8 mouse cellular contexts compared by ENCODE assay signal in the genomic region with DNA sequence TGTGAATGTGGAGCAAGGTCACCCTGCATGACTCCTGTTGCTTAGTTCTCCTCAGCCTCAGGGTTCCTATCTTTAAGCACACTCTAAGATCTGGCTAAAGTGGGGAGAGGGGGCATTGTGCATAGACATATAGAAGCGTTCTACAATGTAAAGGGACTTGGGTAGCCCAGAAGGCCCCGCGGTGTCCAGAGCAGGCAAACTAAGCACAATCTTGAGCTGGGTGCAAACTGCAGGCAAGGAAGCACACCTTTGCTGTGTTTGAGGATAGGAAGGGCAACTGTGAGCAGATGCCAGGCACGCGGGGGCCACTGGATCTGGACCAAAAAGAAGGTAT. TPM values are rescaled to one million over a fixed set of nuclear protein-coding genes. Genes with fewer than 3 reads are reported as not detected.
A peak's percentile ranks its signal among the peaks of the same experiment; 100 is the strongest.
DNase-seq lines count a peak whose midpoint lies in the region; ATAC-seq and TF ChIP-seq lines count a peak whose summit lies in the region.

No protein-coding gene starts in this region.

- no peaks in the 10 kb centered on the region for H3K9me3 ChIP-seq in heart, embryonic 16.5 days (replicated peaks; ENCODE audit: control insufficient read depth, low read length)
- no peaks in the 10 kb centered on the region for H3K9me3 ChIP-seq in forebrain, postnatal 0 days (ENCODE audit: low read length)
- no peaks in the 10 kb centered on the region for H3K9me3 ChIP-seq in midbrain, embryonic 10.5 days (replicated peaks)

- peak overlapping the region; percentile 69 for H3K4me3 ChIP-seq in heart, embryonic 16.5 days (ENCODE audit: low read length)
- peak overlapping the region; percentile 64 for H3K4me3 ChIP-seq in brown adipose tissue, adult 24 weeks (ENCODE audit: insufficient read depth, low read depth, low read length)
- H3K4me3 ChIP-seq in forebrain, postnatal 0 days (ENCODE audit: low read depth, low read length): peak overlapping the region; percentile 75
- H3K4me3 ChIP-seq in midbrain, embryonic 10.5 days: peak overlapping the region; percentile 82

- H3K9ac ChIP-seq in heart, embryonic 16.5 days (ENCODE audit: low read length): peak overlapping the region; percentile 86
- peak overlapping the region; percentile 85 for H3K9ac ChIP-seq in forebrain, postnatal 0 days

- no peak for TF ChIP-seq CTCF in forebrain, postnatal 0 days (IDR thresholded peaks at IDR 0.05; ENCODE audit: low read depth)

- peaks cover 2% of the 10 kb centered on the region for H3K4me1 ChIP-seq in heart, embryonic 16.5 days (ENCODE audit: control insufficient read depth, insufficient read depth, low read length)
- H3K4me1 ChIP-seq in brown adipose tissue, adult 24 weeks (ENCODE audit: control insufficient read depth, insufficient read depth, insufficient read length, low read length): no peaks in the 10 kb centered on the region
- peaks cover 8% of the 10 kb centered on the region for H3K4me1 ChIP-seq in forebrain, postnatal 0 days (ENCODE audit: insufficient read depth)
- H3K4me1 ChIP-seq in midbrain, embryonic 10.5 days: peaks cover 24% of the 10 kb centered on the region

- ATAC-seq in heart, embryonic 16.5 days (replicated peaks; ENCODE audit: extremely low read depth, insufficient read depth, low FRiP score): no peak
- ATAC-seq in forebrain, postnatal 0 days: peak; percentile 1; the same call in 1 of the 2 replicates

- no peak for DNase-seq in heart, postnatal 25 days (ENCODE audit: low spot score)
- DNase-seq in forebrain, postnatal 0 days: peak; percentile 31
- DNase-seq in midbrain, embryonic 10.5 days (ENCODE audit: low spot score): no peak
- no peak for DNase-seq in embryo, embryonic 11 days
- DNase-seq in cerebellum, postnatal 36 days: no peak
- no peak for DNase-seq in adrenal gland, postnatal 36 days

- H3K4me2 ChIP-seq in heart, embryonic 16.5 days (ENCODE audit: low read depth, low read length): peak overlapping the region; percentile 97
- peak overlapping the region; percentile 90 for H3K4me2 ChIP-seq in forebrain, postnatal 0 days (ENCODE audit: low read depth)

- WGBS in heart, embryonic 16.5 days: 9% methylated on average over 5 of the region's 5 CpGs
- 5% methylated on average over 5 of the region's 5 CpGs for WGBS in forebrain, postnatal 0 days
- 5% methylated on average over 5 of the region's 5 CpGs for WGBS in midbrain, embryonic 10.5 days

- H3K36me3 ChIP-seq in heart, embryonic 16.5 days (ENCODE audit: control insufficient read depth, insufficient read depth): no peaks in the 10 kb centered on the region
- H3K36me3 ChIP-seq in forebrain, postnatal 0 days (ENCODE audit: insufficient read depth): peaks cover 6% of the 10 kb centered on the region; the same call in 1 of the 2 replicates
- H3K36me3 ChIP-seq in midbrain, embryonic 10.5 days: peaks cover 17% of the 10 kb centered on the region

- peak overlapping the region; percentile 24 for H3K27ac ChIP-seq in heart, embryonic 16.5 days (ENCODE audit: low read length)
- H3K27ac ChIP-seq in brown adipose tissue, adult 24 weeks (replicated peaks; ENCODE audit: low read depth, low read length): no peak overlapping the region
- H3K27ac ChIP-seq in forebrain, postnatal 0 days (ENCODE audit: low read depth, low read length): peak overlapping the region; percentile 86
- H3K27ac ChIP-seq in midbrain, embryonic 10.5 days (replicated peaks): peak overlapping the region; percentile 89

- H3K27me3 ChIP-seq in heart, embryonic 16.5 days (ENCODE audit: control insufficient read depth, insufficient read depth, low read length): no peaks in the 10 kb centered on the region; the same call in 1 of the 2 replicates
- H3K27me3 ChIP-seq in forebrain, postnatal 0 days (ENCODE audit: insufficient read depth, low read length): no peaks in the 10 kb centered on the region
- H3K27me3 ChIP-seq in midbrain, embryonic 10.5 days (ENCODE audit: low read depth, poor library complexity, severe bottlenecking): peaks cover 32% of the 10 kb centered on the region

- intact Hi-C loops in heart, postnatal 25 days (cut with DNase I): no loop called here

RNA-seq across cellular contexts. Expression of a gene that starts 0.5 kb away (rescaled TPM):
- polyA plus RNA-seq in heart, embryonic 16.5 days (2015; fragmentation: Nextera tagmentation; extraction: Ambion mirVana): 2.8 and 3.6 TPM in 2 replicates
- 1 to 10 TPM; 4.2 to 4.6 TPM for total RNA-seq in heart, postnatal 25 days (2021)
- polyA plus RNA-seq in brown adipose tissue, adult 24 weeks (2012; ENCODE audit: insufficient read depth, insufficient read length, missing spikeins): not detected in 2 replicates
- 35.6 and 60.8 TPM in 2 replicates for total RNA-seq in forebrain, postnatal 0 days (2014; rRNA removed)
- 5.0 and 11.7 TPM in 2 replicates for polyA plus RNA-seq in forebrain, postnatal 0 days (2015; fragmentation: Nextera tagmentation; extraction: Ambion mirVana)
- 4.9 and 5.5 TPM in 2 replicates for polyA plus RNA-seq in midbrain, embryonic 10.5 days (2016; fragmentation: Nextera tagmentation; extraction: Ambion mirVana)
- 1 to 10 TPM; 5.1 to 5.6 TPM for total RNA-seq in adrenal gland, postnatal 36 days (2021)

RNA-seq across cellular contexts. Expression of a gene that starts 20.0 kb away (rescaled TPM):
- polyA plus RNA-seq in heart, embryonic 16.5 days (2015; fragmentation: Nextera tagmentation; extraction: Ambion mirVana): 0.71 and 0.81 TPM in 2 replicates
- not detected for total RNA-seq in heart, postnatal 25 days (2021)
- 1.9 TPM in 1 of 2 replicates, not detected in the other for polyA plus RNA-seq in brown adipose tissue, adult 24 weeks (2012; ENCODE audit: insufficient read depth, insufficient read length, missing spikeins)
- total RNA-seq in forebrain, postnatal 0 days (2014; rRNA removed): 5.2 and 5.4 TPM in 2 replicates
- polyA plus RNA-seq in forebrain, postnatal 0 days (2015; fragmentation: Nextera tagmentation; extraction: Ambion mirVana): 5.2 and 8.5 TPM in 2 replicates
- 0.94 and 1.1 TPM in 2 replicates for polyA plus RNA-seq in midbrain, embryonic 10.5 days (2016; fragmentation: Nextera tagmentation; extraction: Ambion mirVana)
- total RNA-seq in adrenal gland, postnatal 36 days (2021): not detected

RNA-seq across cellular contexts. Expression of a gene that starts 21.7 kb away (rescaled TPM):
- 52.0 and 52.7 TPM in 2 replicates for polyA plus RNA-seq in heart, embryonic 16.5 days (2015; fragmentation: Nextera tagmentation; extraction: Ambion mirVana)
- total RNA-seq in heart, postnatal 25 days (2021): 10 to 100 TPM; 43.0 to 43.9 TPM
- 71.5 and 85.2 TPM in 2 replicates for polyA plus RNA-seq in brown adipose tissue, adult 24 weeks (2012; ENCODE audit: insufficient read depth, insufficient read length, missing spikeins)
- 25.4 and 33.4 TPM in 2 replicates for total RNA-seq in forebrain, postnatal 0 days (2014; rRNA removed)
- polyA plus RNA-seq in forebrain, postnatal 0 days (2015; fragmentation: Nextera tagmentation; extraction: Ambion mirVana): 39.8 and 42.6 TPM in 2 replicates
- 61.4 and 67.8 TPM in 2 replicates for polyA plus RNA-seq in midbrain, embryonic 10.5 days (2016; fragmentation: Nextera tagmentation; extraction: Ambion mirVana)
- total RNA-seq in adrenal gland, postnatal 36 days (2021): 10 to 100 TPM; 51.1 to 56.2 TPM

RNA-seq across cellular contexts. Expression of a gene that starts 50.5 kb away (rescaled TPM):
- polyA plus RNA-seq in heart, embryonic 16.5 days (2015; fragmentation: Nextera tagmentation; extraction: Ambion mirVana): 0.43 and 1.1 TPM in 2 replicates
- total RNA-seq in heart, postnatal 25 days (2021): 1 to 10 TPM; 1.7 to 3.1 TPM
- polyA plus RNA-seq in brown adipose tissue, adult 24 weeks (2012; ENCODE audit: insufficient read depth, insufficient read length, missing spikeins): not detected in 2 replicates
- 1.5 and 4.9 TPM in 2 replicates for total RNA-seq in forebrain, postnatal 0 days (2014; rRNA removed)
- polyA plus RNA-seq in forebrain, postnatal 0 days (2015; fragmentation: Nextera tagmentation; extraction: Ambion mirVana): 0.47 and 0.54 TPM in 2 replicates
- polyA plus RNA-seq in midbrain, embryonic 10.5 days (2016; fragmentation: Nextera tagmentation; extraction: Ambion mirVana): not detected in 2 replicates
- 1 to 10 TPM; 3.7 to 4.3 TPM for total RNA-seq in adrenal gland, postnatal 36 days (2021)

RNA-seq across cellular contexts. Expression of a gene that starts 59.7 kb away (rescaled TPM):
- polyA plus RNA-seq in heart, embryonic 16.5 days (2015; fragmentation: Nextera tagmentation; extraction: Ambion mirVana): 1.3 and 1.4 TPM in 2 replicates
- total RNA-seq in heart, postnatal 25 days (2021): 1 to 10 TPM in 1 of 2 experiments, not detected in 1; 1.4 TPM
- polyA plus RNA-seq in brown adipose tissue, adult 24 weeks (2012; ENCODE audit: insufficient read depth, insufficient read length, missing spikeins): not detected in 2 replicates
- not detected in 2 replicates for total RNA-seq in forebrain, postnatal 0 days (2014; rRNA removed)
- polyA plus RNA-seq in forebrain, postnatal 0 days (2015; fragmentation: Nextera tagmentation; extraction: Ambion mirVana): 1.8 and 2.3 TPM in 2 replicates
- 0.49 TPM in 1 of 2 replicates, not detected in the other for polyA plus RNA-seq in midbrain, embryonic 10.5 days (2016; fragmentation: Nextera tagmentation; extraction: Ambion mirVana)
- total RNA-seq in adrenal gland, postnatal 36 days (2021): 1 to 10 TPM; 2.6 to 3.3 TPM
